Mouse (Mus musculus): ENCODE results near the gene Emg1. TPM values are rescaled to one million over a fixed set of nuclear protein-coding genes. Genes with fewer than 3 reads are reported as not detected.

The Emg1 gene
- total and polyA plus RNA-seq, 3 experiments, result 117 to 254 (median 228) TPM

DNA sequence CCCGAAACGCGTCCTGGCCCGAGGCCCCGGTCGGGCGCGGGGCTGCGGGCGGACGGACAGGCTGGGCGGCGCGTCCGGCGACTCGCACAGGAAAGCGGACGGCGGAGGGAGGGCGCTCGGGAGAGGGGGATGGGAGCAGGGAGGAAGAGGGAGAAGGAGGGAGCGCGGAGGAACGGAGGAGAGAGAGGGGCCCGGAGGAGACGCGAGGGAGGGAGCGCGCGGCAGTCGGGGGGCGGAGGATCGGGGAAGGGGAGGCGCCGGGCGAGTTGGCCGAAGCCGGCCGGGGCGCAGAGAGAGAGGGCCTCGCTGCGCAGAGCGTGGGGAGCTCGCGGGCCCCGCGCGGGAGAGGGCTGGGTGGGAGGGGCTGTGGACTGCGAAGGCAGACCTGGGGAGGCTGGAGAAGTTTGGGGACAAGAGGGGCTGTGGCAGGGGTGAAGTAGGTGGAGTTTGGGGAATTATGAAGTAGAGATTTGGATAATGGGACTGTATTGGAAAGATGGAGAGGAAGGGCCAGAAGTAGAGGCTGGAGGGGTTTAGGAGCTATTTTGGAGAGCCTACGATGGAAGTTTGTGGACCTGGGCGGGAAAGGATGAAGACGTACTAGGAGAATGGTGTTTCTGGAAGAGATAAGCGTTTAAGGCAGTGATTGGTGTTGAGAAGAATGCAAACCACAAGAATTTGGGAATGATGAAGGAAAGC, 44.8 kb upstream of the Emg1 start:
- peak; percentile 58 for DNase-seq (ENCODE audit: low spot score)
- Histone ChIP-seq H3K4me3 (ENCODE audit: low read depth, low read length) (peak overlapping the region; percentile 74), H3K36me3 (replicated peaks) (no peaks in the 10 kb centered on the region), H3K4me1 (ENCODE audit: insufficient read depth, low read depth, low read length) (peaks cover 38% of the 10 kb centered on the region), H3K9me3 (replicated peaks) (no peaks in the 10 kb centered on the region), H3K27me3 (ENCODE audit: insufficient read depth, low read length) (peaks cover 60% of the 10 kb centered on the region)
- TF ChIP-seq TAL1 (conservative IDR thresholded peaks at IDR 0.05; ENCODE audit: low read depth, low read length) (no peak), GATA1 (IDR thresholded peaks at IDR 0.05; ENCODE audit: borderline replicate concordance, low read length) (no peak)
- peak; percentile 40 for ATAC-seq (ENCODE audit: extremely low read depth, insufficient number of reproducible peaks, low FRiP score, poor library complexity, severe bottlenecking)

DNA sequence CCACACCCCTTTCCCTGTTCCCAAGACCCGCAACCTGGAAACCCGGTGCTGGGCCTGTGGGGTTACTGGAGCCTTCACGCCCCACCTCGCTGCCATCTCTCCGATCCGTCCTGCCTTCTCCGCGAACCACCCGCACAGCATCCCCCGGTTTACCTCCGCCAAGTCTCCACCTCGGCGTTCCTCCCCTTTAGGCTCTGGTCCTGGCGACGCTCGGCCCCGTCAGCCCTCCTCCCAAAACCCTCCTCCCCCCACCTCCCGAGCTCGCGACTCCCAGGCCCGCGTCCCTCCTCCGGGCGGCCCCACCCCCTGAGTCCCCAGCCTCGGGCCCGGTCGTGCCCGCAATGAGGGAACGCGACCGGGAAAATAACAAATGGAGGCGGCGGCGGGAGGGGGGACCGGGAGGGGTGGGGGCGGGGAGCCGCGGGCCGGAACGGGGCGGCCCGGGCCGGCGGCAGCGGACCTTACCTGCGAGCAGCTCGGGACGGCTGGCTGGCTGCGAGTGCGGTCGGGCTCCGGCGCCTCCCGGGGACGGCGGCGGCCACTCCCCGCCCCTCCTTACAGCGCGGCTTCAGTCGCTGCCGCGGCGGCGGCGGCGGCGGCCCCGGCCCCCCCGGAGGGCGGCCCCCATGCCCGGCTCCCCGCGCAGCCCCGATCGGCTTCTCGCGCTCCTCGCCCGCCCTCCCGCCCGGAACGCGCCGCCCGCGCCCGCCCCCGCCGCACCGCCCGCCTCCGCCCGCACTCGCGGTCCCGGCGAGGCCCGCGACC, 44.0 kb upstream of the Emg1 start, which contains the start of the genes Gm45234 and Atn1:
TSS of gene Gm45234 (minus strand) at position 191 of the 765 bp plus-strand sequence.
TSS of gene Atn1 (minus strand) at position 694 of the 765 bp plus-strand sequence.
- peak; percentile 31; the same call in 1 of the 2 replicates for ATAC-seq (ENCODE audit: extremely low read depth, insufficient number of reproducible peaks, low FRiP score, poor library complexity, severe bottlenecking)

DNA sequence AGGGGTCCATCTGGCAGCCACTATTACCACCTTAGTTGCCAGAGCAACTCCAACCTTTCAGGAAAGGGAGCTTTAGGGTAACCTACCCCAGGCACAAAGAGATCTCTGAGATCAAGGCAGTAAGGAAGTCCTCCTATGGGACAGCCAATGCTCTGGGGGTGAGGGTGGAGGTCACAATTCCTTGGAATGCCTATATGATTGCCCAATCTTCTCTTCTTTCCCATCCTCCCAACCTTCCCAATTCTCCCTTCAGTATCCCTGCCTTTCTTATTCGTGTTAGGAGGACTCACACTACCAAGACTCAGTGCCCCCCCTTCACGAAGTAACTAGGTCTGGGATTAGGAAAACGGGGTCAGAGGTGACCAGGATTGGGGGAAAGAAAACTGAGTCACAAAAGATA, 43.3 kb upstream of the Emg1 start:
- Histone ChIP-seq H3K9me3 (replicated peaks) (no peaks in the 10 kb centered on the region), H3K27me3 (ENCODE audit: insufficient read depth, low read length) (peaks cover 47% of the 10 kb centered on the region), H3K36me3 (replicated peaks) (no peaks in the 10 kb centered on the region), H3K4me3 (ENCODE audit: low read depth, low read length) (no peak overlapping the region; the same call in 1 of the 2 replicates), H3K4me1 (ENCODE audit: insufficient read depth, low read depth, low read length) (peaks cover 41% of the 10 kb centered on the region)
- TF ChIP-seq CTCF (IDR thresholded peaks at IDR 0.05; ENCODE audit: low read depth, low read length) (no peak), GATA1 (IDR thresholded peaks at IDR 0.05; ENCODE audit: borderline replicate concordance, low read length) (no peak), TAL1 (conservative IDR thresholded peaks at IDR 0.05; ENCODE audit: low read depth, low read length) (no peak), POLR2AphosphoS5 (IDR thresholded peaks at IDR 0.05; ENCODE audit: insufficient replicate concordance, low read depth, low read length) (no peak), GATA2 (IDR thresholded peaks at IDR 0.05; ENCODE audit: borderline replicate concordance, low read depth, low read length) (no peak)
- ATAC-seq (ENCODE audit: extremely low read depth, insufficient number of reproducible peaks, low FRiP score, poor library complexity, severe bottlenecking) (no peak), DNase-seq (ENCODE audit: low spot score) (no peak)

More for the DNA sequence above, 44.0 kb upstream of the Emg1 start, which contains the start of the genes Gm45234 and Atn1:
- no peaks in the 10 kb centered on the region for H3K36me3 ChIP-seq (replicated peaks)
- H3K27me3 ChIP-seq (ENCODE audit: insufficient read depth, low read length), result peaks cover 52% of the 10 kb centered on the region
- H3K4me1 ChIP-seq (ENCODE audit: insufficient read depth, low read depth, low read length), result peaks cover 38% of the 10 kb centered on the region
- no peaks in the 10 kb centered on the region for H3K9me3 ChIP-seq (replicated peaks)
- peak; percentile 55 for DNase-seq (ENCODE audit: low spot score)
- H3K4me3 ChIP-seq (ENCODE audit: low read depth, low read length), result peak within 1 kb of the TSS; percentile 74
- no peak for TF ChIP-seq CTCF (IDR thresholded peaks at IDR 0.05; ENCODE audit: low read depth, low read length)
- no peak for TF ChIP-seq POLR2AphosphoS5 (IDR thresholded peaks at IDR 0.05; ENCODE audit: insufficient replicate concordance, low read depth, low read length)
- no peak for TF ChIP-seq GATA2 (IDR thresholded peaks at IDR 0.05; ENCODE audit: borderline replicate concordance, low read depth, low read length)
- TF ChIP-seq TAL1 (conservative IDR thresholded peaks at IDR 0.05; ENCODE audit: low read depth, low read length), result no peak
- TF ChIP-seq GATA1 (IDR thresholded peaks at IDR 0.05; ENCODE audit: borderline replicate concordance, low read length), result no peak

DNA sequence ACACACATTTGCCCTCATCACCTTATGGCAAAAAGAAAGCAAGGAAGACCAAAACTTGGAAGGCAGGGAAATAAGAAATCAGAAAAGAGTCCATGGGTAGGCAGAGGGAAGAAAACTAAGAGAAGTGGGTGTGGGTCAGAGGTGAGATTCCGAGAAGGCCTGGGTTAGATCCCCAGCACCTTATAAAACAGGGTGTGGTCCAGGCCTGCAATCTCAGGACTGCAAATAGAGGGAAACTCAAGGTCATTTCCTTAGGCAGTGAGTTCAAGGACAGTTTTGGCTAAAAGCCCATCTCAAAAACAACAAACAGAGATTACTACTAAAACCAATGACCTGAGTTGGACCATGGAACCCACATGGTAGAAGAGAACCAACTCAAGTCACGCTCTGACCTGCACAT, 41.9 kb upstream of the Emg1 start:
- TF ChIP-seq TAL1 (conservative IDR thresholded peaks at IDR 0.05; ENCODE audit: low read depth, low read length), result no peak
- TF ChIP-seq GATA1 (IDR thresholded peaks at IDR 0.05; ENCODE audit: borderline replicate concordance, low read length), result no peak
- no peak for TF ChIP-seq POLR2AphosphoS5 (IDR thresholded peaks at IDR 0.05; ENCODE audit: insufficient replicate concordance, low read depth, low read length)
- TF ChIP-seq CTCF (IDR thresholded peaks at IDR 0.05; ENCODE audit: low read depth, low read length), result no peak
- no peak for TF ChIP-seq GATA2 (IDR thresholded peaks at IDR 0.05; ENCODE audit: borderline replicate concordance, low read depth, low read length)
- Histone ChIP-seq H3K4me1 (ENCODE audit: insufficient read depth, low read depth, low read length) (peaks cover 38% of the 10 kb centered on the region), H3K27me3 (ENCODE audit: insufficient read depth, low read length) (peaks cover 42% of the 10 kb centered on the region), H3K4me3 (ENCODE audit: low read depth, low read length) (no peak overlapping the region), H3K9me3 (replicated peaks) (no peaks in the 10 kb centered on the region), H3K36me3 (replicated peaks) (peaks cover 8% of the 10 kb centered on the region)
- ATAC-seq (ENCODE audit: extremely low read depth, insufficient number of reproducible peaks, low FRiP score, poor library complexity, severe bottlenecking) (no peak), DNase-seq (ENCODE audit: low spot score) (no peak)

DNA sequence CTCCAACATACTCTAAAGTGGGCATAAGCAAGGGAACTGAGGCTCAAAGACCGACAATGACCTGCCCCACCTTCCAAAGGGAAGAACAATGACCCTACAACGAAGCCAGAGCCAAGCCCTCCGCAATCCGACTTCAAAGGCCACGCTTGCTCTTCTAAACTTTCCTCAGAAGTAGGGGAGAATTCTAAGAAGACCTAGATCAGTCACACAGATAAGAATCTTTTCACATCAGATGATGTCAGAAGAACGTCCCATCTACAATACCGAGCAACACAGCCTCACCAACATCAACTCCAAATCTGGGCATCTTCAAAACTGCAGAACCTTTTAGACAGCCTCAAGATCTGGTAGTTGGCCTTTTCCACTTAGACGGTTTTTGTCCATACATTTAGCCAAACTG, 38.4 kb upstream of the Emg1 start:
- peaks cover 28% of the 10 kb centered on the region for H3K36me3 ChIP-seq (replicated peaks)
- no peaks in the 10 kb centered on the region for H3K9me3 ChIP-seq (replicated peaks)
- H3K27me3 ChIP-seq (ENCODE audit: insufficient read depth, low read length), result peaks cover 22% of the 10 kb centered on the region
- ATAC-seq (ENCODE audit: extremely low read depth, insufficient number of reproducible peaks, low FRiP score, poor library complexity, severe bottlenecking) (no peak), DNase-seq (ENCODE audit: low spot score) (no peak)
- no peak overlapping the region for H3K4me3 ChIP-seq (ENCODE audit: low read depth, low read length)
- peaks cover 29% of the 10 kb centered on the region for H3K4me1 ChIP-seq (ENCODE audit: insufficient read depth, low read depth, low read length)
- TF ChIP-seq GATA1 (IDR thresholded peaks at IDR 0.05; ENCODE audit: borderline replicate concordance, low read length) (no peak), POLR2AphosphoS5 (IDR thresholded peaks at IDR 0.05; ENCODE audit: insufficient replicate concordance, low read depth, low read length) (no peak), CTCF (IDR thresholded peaks at IDR 0.05; ENCODE audit: low read depth, low read length) (no peak), GATA2 (IDR thresholded peaks at IDR 0.05; ENCODE audit: borderline replicate concordance, low read depth, low read length) (no peak), TAL1 (conservative IDR thresholded peaks at IDR 0.05; ENCODE audit: low read depth, low read length) (no peak)
